Mouse (Mus musculus) liver, embryonic 16.5 days (tissue): ENCODE measurements around the gene Pxylp1. TPM values are rescaled to one million over a fixed set of nuclear protein-coding genes. Genes with fewer than 3 reads are reported as not detected.

Experiments used
- ATAC-seq: fragments of 200-750 bp; cut with Nextera tagmentation; 2 replicates; pipeline ENCODE4 v1.8.0; 2017; ENCODE audit warnings: low read depth, mild to moderate bottlenecking, moderate number of reproducible peaks, moderate library complexity
- H3K27ac ChIP-seq: fragments of 300-500 bp; sonication (generic); 2 replicates; pipeline ENCODE4 v1.5.1; 2014; ENCODE audit warnings: mild to moderate bottlenecking, low read length
- H3K27me3 ChIP-seq: fragments of 300-500 bp; sonication (generic); 2 replicates; pipeline ENCODE4 v1.6.1; 2014; ENCODE audit warnings: low read depth, low read length, mixed read lengths; ENCODE audit not compliant: control insufficient read depth, insufficient read depth
- H3K36me3 ChIP-seq: fragments of 300-500 bp; sonication (generic); 2 replicates; pipeline ENCODE4 v1.6.1; 2014; ENCODE audit warnings: mild to moderate bottlenecking; ENCODE audit not compliant: control insufficient read depth, insufficient read depth
- H3K4me1 ChIP-seq: fragments of 300-500 bp; sonication (generic); 2 replicates; pipeline ENCODE4 v1.6.1; 2014; ENCODE audit warnings: low read depth, low read length, mixed read lengths; ENCODE audit not compliant: control insufficient read depth
- H3K4me2 ChIP-seq: fragments of 300-500 bp; sonication (generic); 2 replicates; pipeline ENCODE4 v1.6.1; 2014; ENCODE audit warnings: low read depth, low read length, mixed read lengths
- H3K4me3 ChIP-seq: fragments of 300-500 bp; sonication (generic); 2 replicates; pipeline ENCODE4 v1.5.1; 2014; ENCODE audit warnings: low read depth, mild to moderate bottlenecking, low read length
- H3K9ac ChIP-seq: fragments of 300-500 bp; sonication (generic); 2 replicates; pipeline ENCODE4 v1.6.1; 2014; ENCODE audit warnings: low read depth, low read length
- H3K9me3 ChIP-seq: fragments of 300-500 bp; sonication (generic); replicated peaks from 2 replicates; pipeline ENCODE4 v1.6.1; 2016; ENCODE audit warnings: low read length; ENCODE audit not compliant: control insufficient read depth
- WGBS: fragments of 180-500 bp; shearing (Covaris S2); extraction: QIAGEN DNeasy Blood & Tissue Kit; methylation state at CpG from one replicate; pipeline ENCODE4 v1.1.7; 2014; ENCODE audit not compliant: insufficient replicate concordance; 5-methylcytosine and 5-hydroxymethylcytosine counted together
- polyA plus RNA-seq: library from polyadenylated mRNA; unstranded; fragments of >200 nt; fragmentation: Nextera tagmentation; extraction: Ambion mirVana; gene quantifications from 2 replicates; pipeline ENCODE4 v1.2.1, GENCODE M21; 2015

Pxylp1 gene
- polyA plus RNA-seq, 1 experiment from 2014 or later = 6.3 TPM

DNA sequence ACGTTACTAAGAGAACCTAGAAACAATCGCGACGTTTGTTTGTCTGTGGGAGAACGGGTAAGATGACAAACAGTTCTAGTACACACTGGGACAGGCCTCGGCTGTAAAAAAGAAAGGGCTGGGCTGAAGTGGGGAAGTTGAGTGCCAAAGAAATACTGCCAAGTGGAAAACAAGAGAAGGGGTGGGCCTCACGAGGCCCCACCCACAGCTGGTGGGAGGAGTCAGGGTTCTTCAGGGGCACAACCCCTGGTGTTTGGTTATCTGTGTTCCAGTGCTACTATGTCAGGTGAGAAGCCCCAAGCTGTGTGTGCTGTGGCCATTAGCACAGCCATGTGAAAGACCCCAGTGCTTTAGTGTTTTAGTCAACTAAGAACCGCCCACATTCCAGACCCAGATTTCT, 22.4 kb downstream of the Pxylp1 start:
- ATAC-seq = no peak

DNA sequence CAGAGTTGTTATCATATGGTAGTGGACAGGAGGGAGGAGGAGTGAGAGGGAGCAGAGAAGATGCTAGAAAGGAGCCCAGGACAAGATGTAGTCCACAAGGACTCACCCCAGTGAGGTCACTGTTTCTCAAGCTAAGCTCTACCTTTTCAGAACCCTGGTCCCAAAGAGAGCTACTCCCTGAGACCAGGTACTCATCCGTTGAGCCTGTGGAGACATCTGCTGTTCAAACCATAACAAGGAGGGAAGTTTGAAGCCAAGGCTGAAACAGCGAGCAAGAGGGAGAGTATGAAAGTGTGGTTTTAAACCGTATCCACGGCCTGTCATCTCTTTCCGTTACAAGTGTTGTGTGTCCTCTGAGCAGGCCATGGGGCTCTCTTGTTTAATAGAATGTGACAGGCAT, 22.9 kb downstream of the Pxylp1 start:
- no peak overlapping the region for H3K4me3 ChIP-seq
- no peaks in the 10 kb centered on the region for H3K36me3 ChIP-seq
- no peaks in the 10 kb centered on the region for H3K27me3 ChIP-seq
- H3K4me1 ChIP-seq = no peaks in the 10 kb centered on the region
- no peak overlapping the region for H3K27ac ChIP-seq
- H3K4me2 ChIP-seq = no peak overlapping the region
- no peak for ATAC-seq
- H3K9me3 ChIP-seq = no peaks in the 10 kb centered on the region
- no peak overlapping the region for H3K9ac ChIP-seq
- WGBS = 65% methylated on average over 5 of the region's 5 CpGs

More for the DNA sequence above, 22.4 kb downstream of the Pxylp1 start:
- Histone ChIP-seq H3K36me3 (no peaks in the 10 kb centered on the region), H3K9ac (no peak overlapping the region), H3K9me3 (no peaks in the 10 kb centered on the region), H3K4me3 (no peak overlapping the region), H3K4me1 (no peaks in the 10 kb centered on the region), H3K4me2 (no peak overlapping the region), H3K27me3 (no peaks in the 10 kb centered on the region), H3K27ac (no peak overlapping the region)
- 58% methylated on average over 8 of the region's 8 CpGs for WGBS

DNA sequence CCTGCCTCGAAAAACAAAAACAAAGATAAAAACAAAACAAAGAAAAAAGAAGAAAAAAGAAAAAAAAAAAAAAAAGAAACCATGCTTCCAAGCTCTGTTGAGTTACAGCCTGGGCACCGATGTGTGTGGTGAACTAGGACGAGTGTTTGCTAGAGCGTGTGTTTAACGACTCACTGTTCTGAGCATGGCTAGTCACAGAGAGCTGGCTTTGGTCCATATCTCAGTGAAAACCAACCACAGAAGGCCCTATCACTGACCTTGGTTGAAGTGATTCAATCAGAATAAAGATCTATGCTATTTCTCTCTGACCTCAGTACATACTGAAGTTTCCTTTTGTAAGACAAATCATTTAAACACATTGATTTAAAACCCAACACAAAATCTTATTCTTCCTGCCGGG, 23.9 kb downstream of the Pxylp1 start:
- Histone ChIP-seq H3K4me2 (no peak overlapping the region), H3K4me1 (no peaks in the 10 kb centered on the region), H3K27ac (no peak overlapping the region), H3K27me3 (no peaks in the 10 kb centered on the region), H3K9ac (no peak overlapping the region), H3K36me3 (no peaks in the 10 kb centered on the region), H3K9me3 (no peaks in the 10 kb centered on the region), H3K4me3 (no peak overlapping the region)
- ATAC-seq = no peak
- 58% methylated on average over 6 of the region's 6 CpGs for WGBS

DNA sequence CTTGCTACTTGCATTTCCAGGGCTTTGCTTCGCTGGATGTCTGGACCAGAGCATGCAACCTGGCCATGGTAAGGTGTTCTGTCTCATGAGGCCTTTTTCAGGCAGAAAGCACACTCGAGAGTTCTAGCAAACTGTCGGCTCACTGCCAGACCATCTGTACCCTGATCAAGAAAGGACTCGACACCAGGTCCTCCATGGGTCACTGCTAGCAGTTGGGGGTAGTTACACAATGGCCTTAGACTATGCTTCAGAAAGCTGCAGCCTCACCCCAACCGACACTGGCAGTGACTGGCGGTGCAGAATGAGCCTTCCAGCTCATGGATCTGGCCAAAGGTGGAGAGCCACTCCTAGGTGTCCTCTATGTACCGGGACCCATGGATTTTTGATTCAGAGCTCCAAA, 25.3 kb downstream of the Pxylp1 start:
- WGBS = 59% methylated on average over 7 of the region's 7 CpGs
- Histone ChIP-seq H3K27ac (no peak overlapping the region), H3K4me1 (no peaks in the 10 kb centered on the region), H3K36me3 (no peaks in the 10 kb centered on the region), H3K27me3 (no peaks in the 10 kb centered on the region), H3K9ac (no peak overlapping the region), H3K4me2 (no peak overlapping the region), H3K4me3 (no peak overlapping the region), H3K9me3 (no peaks in the 10 kb centered on the region)
- ATAC-seq = no peak

DNA sequence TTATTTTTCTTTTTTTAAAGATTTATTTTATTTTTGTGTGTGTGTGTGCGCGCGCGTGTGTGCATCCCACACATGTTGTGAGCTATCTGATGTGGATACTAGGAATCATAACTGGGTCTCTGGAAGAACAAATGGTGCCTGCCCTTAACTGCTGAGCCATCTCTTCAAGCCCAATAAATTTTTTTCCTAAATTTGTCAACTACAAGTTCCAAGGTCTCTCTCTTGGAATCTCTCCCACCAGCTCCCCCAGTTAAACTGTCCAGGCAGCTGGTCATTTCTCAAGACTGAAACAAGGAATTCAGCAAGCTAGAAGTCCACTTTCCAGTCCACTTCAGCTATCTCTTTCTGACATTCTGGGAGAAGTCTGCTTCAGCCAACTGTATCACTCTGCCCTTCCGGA, 26.3 kb downstream of the Pxylp1 start:
- H3K27me3 ChIP-seq = no peaks in the 10 kb centered on the region
- WGBS = 89% methylated on average over 5 of the region's 5 CpGs
- no peak overlapping the region for H3K4me3 ChIP-seq

DNA sequence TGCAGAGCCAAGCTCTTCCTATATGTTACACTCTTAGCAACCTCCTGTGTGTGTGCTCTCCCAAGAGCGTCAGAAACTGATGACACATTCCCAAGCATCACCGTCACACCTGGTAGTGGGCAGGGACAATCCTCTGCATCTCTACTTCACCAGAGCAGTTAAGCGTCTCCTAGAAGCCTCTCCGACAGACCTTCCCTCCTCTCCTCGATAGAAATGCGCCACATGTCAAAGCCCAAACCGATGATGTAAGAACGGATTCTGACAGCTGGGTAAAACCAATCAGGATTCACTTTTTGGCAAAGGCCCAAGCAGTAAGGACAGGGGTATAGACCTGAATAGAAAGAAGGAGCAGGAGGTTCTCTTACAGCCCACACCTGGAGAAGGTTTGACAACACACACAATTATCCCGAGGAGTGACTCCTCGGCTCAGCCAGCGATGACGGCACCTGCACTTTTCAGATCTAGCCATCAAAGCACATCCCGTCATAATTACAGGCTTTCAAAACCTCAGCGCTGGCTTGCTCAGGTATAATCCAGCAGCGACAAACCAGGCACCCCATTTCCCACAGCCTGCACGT, 26.9 kb downstream of the Pxylp1 start:
- 75% methylated on average over 16 of the region's 16 CpGs for WGBS
- no peak overlapping the region for H3K4me2 ChIP-seq
- no peaks in the 10 kb centered on the region for H3K27me3 ChIP-seq
- no peak for ATAC-seq
- no peak overlapping the region for H3K27ac ChIP-seq
- no peak overlapping the region for H3K9ac ChIP-seq
- H3K4me1 ChIP-seq = no peaks in the 10 kb centered on the region
- H3K9me3 ChIP-seq = no peaks in the 10 kb centered on the region
- no peaks in the 10 kb centered on the region for H3K36me3 ChIP-seq
- H3K4me3 ChIP-seq = no peak overlapping the region

More for the DNA sequence above, 26.3 kb downstream of the Pxylp1 start:
- no peaks in the 10 kb centered on the region for H3K36me3 ChIP-seq
- ATAC-seq = no peak
- H3K4me2 ChIP-seq = no peak overlapping the region
- no peaks in the 10 kb centered on the region for H3K9me3 ChIP-seq
- no peaks in the 10 kb centered on the region for H3K4me1 ChIP-seq
- no peak overlapping the region for H3K27ac ChIP-seq
- H3K9ac ChIP-seq = no peak overlapping the region

DNA sequence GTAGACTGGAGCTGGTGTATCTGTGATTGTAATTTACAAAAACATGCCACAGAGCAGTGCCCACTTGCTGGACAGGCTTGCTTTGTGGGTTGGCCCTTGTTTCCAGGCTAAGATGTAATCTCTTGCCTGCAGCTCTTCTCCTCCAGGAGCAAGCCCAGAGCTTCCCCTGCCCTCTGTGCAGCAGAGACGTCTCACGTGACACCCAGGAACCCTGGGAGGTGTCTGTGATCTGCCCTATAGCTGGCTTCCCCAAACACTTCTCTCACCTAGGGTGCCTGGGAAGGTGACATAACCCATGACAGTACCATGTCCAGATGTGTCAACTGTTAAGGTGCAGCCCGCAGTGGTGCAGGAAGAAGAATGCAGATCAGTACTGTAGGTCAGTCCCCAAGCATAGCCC, 28.9 kb downstream of the Pxylp1 start:
- Histone ChIP-seq H3K4me2 (no peak overlapping the region), H3K27me3 (no peaks in the 10 kb centered on the region), H3K4me1 (no peaks in the 10 kb centered on the region), H3K36me3 (no peaks in the 10 kb centered on the region), H3K9ac (no peak overlapping the region), H3K9me3 (no peaks in the 10 kb centered on the region), H3K4me3 (no peak overlapping the region), H3K27ac (no peak overlapping the region)
- WGBS = 52% methylated on average over 3 of the region's 3 CpGs
- no peak for ATAC-seq

DNA sequence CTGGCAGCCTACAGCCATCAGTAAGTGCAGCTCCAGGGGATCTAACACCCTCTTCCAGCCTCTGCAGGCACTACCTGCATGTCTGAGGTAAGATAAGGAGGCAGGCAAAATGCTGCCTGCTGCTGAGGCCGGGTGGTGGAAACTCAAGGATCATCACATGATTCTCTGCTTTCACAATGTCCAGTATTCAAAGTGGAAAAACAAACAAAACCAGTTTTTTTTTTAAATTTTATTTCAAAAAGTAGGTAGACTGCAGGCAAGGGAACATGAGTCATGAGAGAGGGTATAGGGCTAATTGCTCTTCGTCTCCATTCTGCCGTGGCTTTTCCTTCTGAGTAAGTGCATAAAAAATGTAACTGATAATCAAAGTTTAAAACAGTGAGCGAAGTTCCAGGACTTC, 29.6 kb downstream of the Pxylp1 start:
- no peak overlapping the region for H3K4me3 ChIP-seq
- H3K27me3 ChIP-seq = no peaks in the 10 kb centered on the region
- no peak overlapping the region for H3K9ac ChIP-seq
- no peaks in the 10 kb centered on the region for H3K9me3 ChIP-seq
- H3K36me3 ChIP-seq = no peaks in the 10 kb centered on the region
- WGBS = 49% methylated on average over 4 of the region's 4 CpGs
- H3K4me1 ChIP-seq = no peaks in the 10 kb centered on the region
- ATAC-seq = no peak
- H3K4me2 ChIP-seq = no peak overlapping the region
- no peak overlapping the region for H3K27ac ChIP-seq

DNA sequence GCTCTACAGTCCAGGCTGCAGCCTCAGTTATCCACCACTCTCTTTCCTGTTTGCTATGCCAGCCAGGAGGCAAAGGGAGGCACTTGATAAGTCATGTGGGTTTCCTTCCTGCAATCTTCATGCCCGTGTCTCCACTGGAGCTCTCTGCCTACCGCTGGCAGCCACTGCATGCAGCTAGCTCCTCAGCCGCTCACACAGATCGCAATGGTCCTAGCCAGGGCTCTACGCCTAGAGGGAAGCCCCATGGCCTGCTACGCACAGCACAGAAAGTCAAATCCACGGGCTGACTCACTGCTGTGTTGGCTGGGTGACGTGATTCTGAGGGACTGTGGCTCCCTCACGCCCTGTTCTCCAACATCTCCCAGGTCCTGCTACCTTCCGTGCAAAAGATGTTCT, 31.4 kb downstream of the Pxylp1 start:
- no peaks in the 10 kb centered on the region for H3K4me1 ChIP-seq
- ATAC-seq = no peak
- H3K4me3 ChIP-seq = no peak overlapping the region
- H3K9ac ChIP-seq = no peak overlapping the region
- H3K4me2 ChIP-seq = no peak overlapping the region
- 43% methylated on average over 10 of the region's 10 CpGs for WGBS
- H3K27me3 ChIP-seq = no peaks in the 10 kb centered on the region
- no peaks in the 10 kb centered on the region for H3K9me3 ChIP-seq
- H3K27ac ChIP-seq = no peak overlapping the region
- no peaks in the 10 kb centered on the region for H3K36me3 ChIP-seq
